Mouse (Mus musculus) adrenal gland, postnatal 10 days (tissue): ENCODE results near the gene Sept12. TPM values are rescaled to one million over a fixed set of nuclear protein-coding genes. Genes with fewer than 3 reads are reported as not detected.

Experiments
- DNase-seq: peaks from one replicate; pipeline ENCODE4 v3.0.0; 2021; ENCODE audit warnings: mixed read lengths
- long read RNA-seq, 2 experiments: library from polyadenylated mRNA; stranded (forward); transcript quantifications; one replicate each; pipeline ENCODE4 v2.0.0; 2021
- total RNA-seq, 2 experiments: library from RNA; stranded (reverse); gene quantifications; 2 replicates each; pipeline ENCODE4 v1.2.3; 2021

Gene Sept12
- not detected for total RNA-seq
- long read RNA-seq, experiment 1, result 0 reads
- long read RNA-seq, experiment 2, result 0 reads

- DNase-seq, result peak; percentile 52
Observed at GRCm38 (mm10) chr16:4997553-4997952, at the start of gene Sept12. Gene Sept12 (minus strand): TSS chr16:4997852.

GRCm38 (mm10) chr16:5045322-5045721 lies 47.7 kb upstream of the Sept12 start:
- no peak for DNase-seq

GRCm38 (mm10) chr16:5036649-5037234 lies 39.1 kb upstream of the Sept12 start:
- DNase-seq, result no peak

GRCm38 (mm10) chr16:5035591-5035990 lies 37.9 kb upstream of the Sept12 start:
- DNase-seq, result peak; percentile 58

- no peak for DNase-seq
Observed at GRCm38 (mm10) chr16:5029847-5030246, 32.2 kb upstream of the Sept12 start.

- DNase-seq, result no peak
Observed at GRCm38 (mm10) chr16:5024021-5024420, 26.4 kb upstream of the Sept12 start.

GRCm38 (mm10) chr16:5014578-5014977 lies 16.9 kb upstream of the Sept12 start:
- DNase-seq, result no peak

- DNase-seq, result peak; percentile 97
Observed at GRCm38 (mm10) chr16:5013054-5013838, 15.6 kb upstream of the Sept12 start, which contains the start of gene Rogdi. Gene Rogdi (minus strand): TSS chr16:5013553.

GRCm38 (mm10) chr16:5012036-5013005 lies 14.7 kb upstream of the Sept12 start:
- no peak for DNase-seq

- DNase-seq, result no peak
Observed at GRCm38 (mm10) chr16:5011285-5011684, 13.6 kb upstream of the Sept12 start.

- DNase-seq, result no peak
Observed at GRCm38 (mm10) chr16:5010371-5010935, 12.8 kb upstream of the Sept12 start.

- DNase-seq, result no peak
Observed at GRCm38 (mm10) chr16:5008076-5008475, 10.4 kb upstream of the Sept12 start.

- no peak for DNase-seq
Observed at GRCm38 (mm10) chr16:5007492-5007891, 9.8 kb upstream of the Sept12 start.

- no peak for DNase-seq
Observed at GRCm38 (mm10) chr16:5007067-5007466, 9.4 kb upstream of the Sept12 start, which contains the start of gene Smim22. Gene Smim22 (plus strand): TSS chr16:5007288.

- peak; percentile 40 for DNase-seq
Observed at GRCm38 (mm10) chr16:5000611-5001010, 3.0 kb upstream of the Sept12 start.

GRCm38 (mm10) chr16:4998984-4999383 lies 1.3 kb upstream of the Sept12 start:
- no peak for DNase-seq

GRCm38 (mm10) chr16:4993276-4993675 lies 4.4 kb downstream of the Sept12 start:
- DNase-seq, result no peak

GRCm38 (mm10) chr16:4984717-4985116 lies 12.9 kb downstream of the Sept12 start:
- no peak for DNase-seq

- peak; percentile 49 for DNase-seq
Observed at GRCm38 (mm10) chr16:4979755-4980380, 17.8 kb downstream of the Sept12 start.

GRCm38 (mm10) chr16:4978275-4979051 lies 19.2 kb downstream of the Sept12 start:
- DNase-seq, result no peak

- no peak for DNase-seq
Observed at GRCm38 (mm10) chr16:4976180-4976579, 21.5 kb downstream of the Sept12 start.
